Mouse (Mus musculus) embryonic fibroblast, embryonic 13.5 days (primary cell): ENCODE measurements at regions not wholly inside any gene's neighbourhood (a gene's known extent, or its start where the extent isn't known, plus 50 kb on each side); places are given as distances from the start of the nearest gene placed in this dataset.

Source experiments
- CTCF ChIP-seq: IDR thresholded peaks from 2 replicates; pipeline ENCODE4 v1.5.1; 2011; ENCODE audit warnings: mild to moderate bottlenecking, control low read depth, low read length, moderate library complexity, borderline replicate concordance; ENCODE audit not compliant: insufficient read depth
- POLR2A ChIP-seq: IDR thresholded peaks from 2 replicates; pipeline ENCODE4 v1.6.1; 2011; ENCODE audit warnings: low read depth, mild to moderate bottlenecking, control low read depth, low read length, moderate library complexity

DNA sequence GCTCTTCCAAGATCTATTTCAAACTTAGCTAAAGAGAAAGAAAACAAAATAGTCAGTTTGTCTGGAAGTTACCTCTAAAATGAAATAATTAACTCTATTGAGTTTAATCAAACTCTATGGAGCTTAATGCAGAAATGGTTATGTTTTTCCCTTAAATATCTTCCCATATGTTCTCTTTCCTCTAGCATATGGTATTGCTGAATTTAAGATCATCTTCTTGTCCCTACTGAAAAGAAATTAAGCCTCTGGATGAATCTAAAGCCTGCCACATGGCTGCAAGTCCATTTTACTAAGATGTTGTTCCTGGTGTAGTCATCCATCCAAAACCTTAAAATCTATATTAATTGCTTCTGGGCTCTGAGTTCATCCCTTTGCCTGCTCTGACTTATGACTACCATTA is 513.0 kb upstream of the Pdzrn3 start:
- TF ChIP-seq CTCF (no peak), POLR2A (no peak)
